Mouse (Mus musculus) testis, adult 2 months (tissue): ENCODE data around the gene Atf6.

ENCODE experiments used
- CTCF ChIP-seq: fragments of 200-500 bp; IDR thresholded peaks from 2 replicates; pipeline ENCODE4 v1.5.1; 2012; ENCODE audit warnings: low read depth, mild to moderate bottlenecking, inconsistent platforms, low read length, moderate library complexity; ENCODE audit not compliant: control insufficient read depth, insufficient read depth, insufficient replicate concordance
- POLR2A ChIP-seq: fragments of 200-500 bp; IDR thresholded peaks from 2 replicates; pipeline ENCODE4 v1.6.1; 2012; ENCODE audit warnings: low read depth, mild to moderate bottlenecking, inconsistent platforms, low read length, moderate library complexity; ENCODE audit not compliant: control insufficient read depth

- no peak for TF ChIP-seq CTCF
- no peak for TF ChIP-seq POLR2A
Measured at GRCm38 (mm10) chr1:170753597-170753996, 114.0 kb downstream of the Atf6 start.
